Mouse (Mus musculus): ENCODE data around the gene Ccdc97. TPM values are rescaled to one million over a fixed set of nuclear protein-coding genes. Genes with fewer than 3 reads are reported as not detected.

The Ccdc97 gene
- polyA plus RNA-seq, 1 experiment from 2014 or later = 6.8 TPM

GRCm38 (mm10) chr7:25704716-25705364, 14.0 kb downstream of the Ccdc97 start:
- TF ChIP-seq EP300 (IDR thresholded peaks at IDR 0.05; ENCODE audit: low read depth) = no peak
- TF ChIP-seq CTCF (IDR thresholded peaks at IDR 0.05; ENCODE audit: low read depth) = no peak

GRCm38 (mm10) chr7:25703793-25704494, 14.9 kb downstream of the Ccdc97 start:
- ATAC-seq = peak; percentile 55
- no peaks in the 10 kb centered on the region for H3K27me3 ChIP-seq (ENCODE audit: insufficient read depth, low read length)
- H3K4me3 ChIP-seq (ENCODE audit: low read depth, low read length) = no peak overlapping the region
- peaks cover 39% of the 10 kb centered on the region for H3K4me1 ChIP-seq (ENCODE audit: insufficient read depth)
- TF ChIP-seq CTCF (IDR thresholded peaks at IDR 0.05; ENCODE audit: low read depth) (no peak), EP300 (IDR thresholded peaks at IDR 0.05; ENCODE audit: low read depth) (no peak)
- no peak overlapping the region for H3K9ac ChIP-seq (replicated peaks)
- 0 out of 2 replicates have a peak, but pooled peaks cover 7% of the 10 kb centered on the region for H3K9me3 ChIP-seq (ENCODE audit: low read length)
- 60% methylated on average over 10 of the region's 10 CpGs for WGBS (ENCODE audit: insufficient replicate concordance)
- DNase-seq = no peak
- H3K36me3 ChIP-seq (replicated peaks; ENCODE audit: insufficient read depth, low read length) = peaks cover 32% of the 10 kb centered on the region
- peak overlapping the region; percentile 44; the same call in 1 of the 2 replicates for H3K27ac ChIP-seq (ENCODE audit: low read depth)
- H3K4me2 ChIP-seq (ENCODE audit: low read depth, low read length) = peak overlapping the region; percentile 58

More at GRCm38 (mm10) chr7:25704716-25705364, 14.0 kb downstream of the Ccdc97 start:
- 49% methylated on average over 33 of the region's 37 CpGs for WGBS (ENCODE audit: insufficient replicate concordance)
- Histone ChIP-seq H3K4me2 (ENCODE audit: low read depth, low read length) (peak overlapping the region; percentile 58), H3K36me3 (replicated peaks; ENCODE audit: insufficient read depth, low read length) (peaks cover 25% of the 10 kb centered on the region), H3K9ac (replicated peaks) (no peak overlapping the region), H3K9me3 (ENCODE audit: low read length) (0 out of 2 replicates have a peak, but pooled peaks cover 7% of the 10 kb centered on the region), H3K4me1 (ENCODE audit: insufficient read depth) (peaks cover 43% of the 10 kb centered on the region), H3K27ac (ENCODE audit: low read depth) (no peak overlapping the region), H3K27me3 (ENCODE audit: insufficient read depth, low read length) (no peaks in the 10 kb centered on the region), H3K4me3 (ENCODE audit: low read depth, low read length) (no peak overlapping the region)
- DNase-seq (peak; percentile 68), ATAC-seq (no peak)

- Histone ChIP-seq H3K27ac (ENCODE audit: low read depth) (no peak overlapping the region), H3K36me3 (replicated peaks; ENCODE audit: insufficient read depth, low read length) (peaks cover 44% of the 10 kb centered on the region), H3K4me3 (ENCODE audit: low read depth, low read length) (no peak overlapping the region), H3K4me1 (ENCODE audit: insufficient read depth) (peaks cover 34% of the 10 kb centered on the region), H3K9me3 (ENCODE audit: low read length) (0 out of 2 replicates have a peak, but pooled peaks cover 7% of the 10 kb centered on the region), H3K9ac (replicated peaks) (no peak overlapping the region), H3K4me2 (ENCODE audit: low read depth, low read length) (no peak overlapping the region), H3K27me3 (ENCODE audit: insufficient read depth, low read length) (no peaks in the 10 kb centered on the region)
- no peak for ATAC-seq
- WGBS (ENCODE audit: insufficient replicate concordance) = 90% methylated on average over 2 of the region's 2 CpGs
- no peak for TF ChIP-seq EP300 (IDR thresholded peaks at IDR 0.05; ENCODE audit: low read depth)
- TF ChIP-seq CTCF (IDR thresholded peaks at IDR 0.05; ENCODE audit: low read depth) = peak; percentile 53
- DNase-seq = no peak
Observed at GRCm38 (mm10) chr7:25702350-25702749, 16.5 kb downstream of the Ccdc97 start.

DNA sequence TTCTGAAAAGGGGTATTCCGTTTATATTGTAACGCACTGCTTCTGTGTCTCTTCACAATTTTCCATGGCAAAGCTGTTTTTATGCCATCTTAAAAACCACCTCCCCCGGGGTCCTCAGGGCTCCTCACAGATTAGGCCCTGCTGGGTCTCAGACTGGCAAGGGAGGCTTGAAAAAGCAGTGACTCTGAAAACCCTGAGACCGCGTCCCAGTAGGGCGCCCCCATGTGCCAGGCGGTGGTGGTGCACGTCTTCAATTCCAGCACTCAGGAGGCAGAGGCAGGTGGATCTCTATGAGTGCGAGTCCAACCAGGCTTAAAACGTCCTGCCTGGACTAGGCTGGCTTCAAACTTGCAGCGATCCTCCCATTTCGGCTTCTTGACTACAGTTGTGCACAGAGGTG, 18.2 kb downstream of the Ccdc97 start:
- no peaks in the 10 kb centered on the region for H3K27me3 ChIP-seq (ENCODE audit: insufficient read depth, low read length)
- 84% methylated on average over 12 of the region's 12 CpGs for WGBS (ENCODE audit: insufficient replicate concordance)
- peaks cover 18% of the 10 kb centered on the region for H3K4me1 ChIP-seq (ENCODE audit: insufficient read depth)
- H3K27ac ChIP-seq (ENCODE audit: low read depth) = no peak overlapping the region
- H3K4me2 ChIP-seq (ENCODE audit: low read depth, low read length) = no peak overlapping the region
- TF ChIP-seq EP300 (IDR thresholded peaks at IDR 0.05; ENCODE audit: low read depth) = no peak
- TF ChIP-seq CTCF (IDR thresholded peaks at IDR 0.05; ENCODE audit: low read depth) = peak; percentile 50
- DNase-seq (no peak), ATAC-seq (no peak)
- H3K36me3 ChIP-seq (replicated peaks; ENCODE audit: insufficient read depth, low read length) = peaks cover 56% of the 10 kb centered on the region
- 0 out of 2 replicates have a peak, but pooled peaks cover 7% of the 10 kb centered on the region for H3K9me3 ChIP-seq (ENCODE audit: low read length)
- no peak overlapping the region for H3K4me3 ChIP-seq (ENCODE audit: low read depth, low read length)
- H3K9ac ChIP-seq (replicated peaks) = no peak overlapping the region

GRCm38 (mm10) chr7:25699851-25700250, 19.0 kb downstream of the Ccdc97 start:
- DNase-seq = no peak
- H3K36me3 ChIP-seq (replicated peaks; ENCODE audit: insufficient read depth, low read length) = peaks cover 60% of the 10 kb centered on the region
- H3K27me3 ChIP-seq (ENCODE audit: insufficient read depth, low read length) = no peaks in the 10 kb centered on the region
- H3K9ac ChIP-seq (replicated peaks) = no peak overlapping the region
- peaks cover 10% of the 10 kb centered on the region for H3K4me1 ChIP-seq (ENCODE audit: insufficient read depth)
- H3K27ac ChIP-seq (ENCODE audit: low read depth) = no peak overlapping the region
- H3K9me3 ChIP-seq (ENCODE audit: low read length) = 0 out of 2 replicates have a peak, but pooled peaks cover 7% of the 10 kb centered on the region
- ATAC-seq = no peak
- no peak overlapping the region for H3K4me2 ChIP-seq (ENCODE audit: low read depth, low read length)
- WGBS (ENCODE audit: insufficient replicate concordance) = 68% methylated on average over 13 of the region's 13 CpGs
- TF ChIP-seq EP300 (IDR thresholded peaks at IDR 0.05; ENCODE audit: low read depth) (no peak), CTCF (IDR thresholded peaks at IDR 0.05; ENCODE audit: low read depth) (no peak)
- H3K4me3 ChIP-seq (ENCODE audit: low read depth, low read length) = no peak overlapping the region

DNA sequence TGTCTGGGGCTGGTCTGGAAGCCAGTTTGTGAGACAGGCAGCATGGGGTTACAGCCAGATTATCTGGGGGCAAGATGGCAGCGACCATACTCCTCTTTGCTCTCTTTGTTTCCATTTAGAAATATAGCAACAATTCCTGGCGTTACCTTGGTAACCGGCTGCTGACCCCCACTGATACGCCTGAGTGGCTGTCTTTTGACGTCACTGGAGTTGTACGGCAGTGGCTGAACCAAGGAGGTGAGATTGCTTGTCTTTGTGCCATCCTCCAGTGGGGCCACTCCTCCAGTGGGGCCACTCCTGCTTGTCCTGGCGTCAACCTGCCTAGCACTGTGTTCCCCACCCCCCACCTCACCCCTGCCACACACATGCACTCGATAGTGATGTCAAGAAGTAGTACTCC, 24.8 kb downstream of the Ccdc97 start:
- no peaks in the 10 kb centered on the region for H3K27me3 ChIP-seq (ENCODE audit: insufficient read depth, low read length)
- no peak overlapping the region for H3K9ac ChIP-seq (replicated peaks)
- ATAC-seq = no peak
- 81% methylated on average over 8 of the region's 8 CpGs for WGBS (ENCODE audit: insufficient replicate concordance)
- no peak for DNase-seq
- TF ChIP-seq CTCF (IDR thresholded peaks at IDR 0.05; ENCODE audit: low read depth) (no peak), EP300 (IDR thresholded peaks at IDR 0.05; ENCODE audit: low read depth) (no peak)
- no peak overlapping the region for H3K4me3 ChIP-seq (ENCODE audit: low read depth, low read length)
- H3K4me1 ChIP-seq (ENCODE audit: insufficient read depth) = peaks cover 4% of the 10 kb centered on the region; the same call in 1 of the 2 replicates
- H3K27ac ChIP-seq (ENCODE audit: low read depth) = no peak overlapping the region
- H3K36me3 ChIP-seq (replicated peaks; ENCODE audit: insufficient read depth, low read length) = peaks cover 46% of the 10 kb centered on the region
- no peaks in the 10 kb centered on the region for H3K9me3 ChIP-seq (ENCODE audit: low read length)
- H3K4me2 ChIP-seq (ENCODE audit: low read depth, low read length) = no peak overlapping the region
